Mouse (Mus musculus): ENCODE data around the gene Nek7.

Gene Nek7

GRCm38 (mm10) chr1:138507014-138507413 lies 112.9 kb downstream of the Nek7 start:
- peak; percentile 7 to 38 for DNase-seq

GRCm38 (mm10) chr1:138504228-138504627 lies 115.7 kb downstream of the Nek7 start:
- no peak for DNase-seq

- DNase-seq = no peak
Observed at GRCm38 (mm10) chr1:138500691-138501090, 119.2 kb downstream of the Nek7 start.

GRCm38 (mm10) chr1:138500155-138500554 lies 119.8 kb downstream of the Nek7 start:
- peak; percentile 21 to 35 for DNase-seq

GRCm38 (mm10) chr1:138499461-138499860 lies 120.5 kb downstream of the Nek7 start:
- DNase-seq = no peak

GRCm38 (mm10) chr1:138491382-138492097 lies 128.4 kb downstream of the Nek7 start:
- DNase-seq = no peak

GRCm38 (mm10) chr1:138487569-138487968 lies 132.4 kb downstream of the Nek7 start:
- peak; percentile 9 to 33 for DNase-seq

GRCm38 (mm10) chr1:138480694-138481093 lies 139.2 kb downstream of the Nek7 start:
- no peak for DNase-seq

GRCm38 (mm10) chr1:138465352-138465751 lies 154.6 kb downstream of the Nek7 start:
- DNase-seq = no peak

- DNase-seq = no peak
Observed at GRCm38 (mm10) chr1:138461425-138461824, 158.5 kb downstream of the Nek7 start.

- no peak for DNase-seq
Observed at GRCm38 (mm10) chr1:138449476-138449851, 170.5 kb downstream of the Nek7 start.

- DNase-seq = no peak
Observed at GRCm38 (mm10) chr1:138448635-138449475, 171.1 kb downstream of the Nek7 start.

- DNase-seq = no peak
Observed at GRCm38 (mm10) chr1:138446846-138447245, 173.1 kb downstream of the Nek7 start.
